21 mouse cellular contexts compared by ENCODE assay signal in the genomic region with DNA sequence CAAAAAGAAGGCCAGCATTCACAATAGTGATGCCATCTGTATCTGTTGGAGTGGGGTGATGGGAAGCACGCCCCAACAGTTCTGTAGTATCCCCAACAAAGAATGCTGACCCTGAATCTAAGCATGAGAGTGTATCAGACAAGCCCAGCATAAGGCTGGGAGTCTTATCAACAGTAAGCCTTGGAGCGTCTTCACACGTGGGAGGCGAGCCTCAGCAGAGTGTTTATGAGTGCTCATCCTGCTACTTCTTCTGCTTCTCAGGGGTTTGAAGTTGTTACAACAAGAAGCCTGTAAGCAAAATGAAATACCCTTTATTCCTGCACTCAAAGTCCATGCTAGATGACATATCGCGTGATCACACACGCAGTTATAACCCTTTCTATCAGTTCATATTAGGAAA.
"Had no signal": no experiment of that assay in that cellular context is flagged by ENCODE, and none has a peak within 500 bp of the region (broad histone marks: within the 10 kb centered on the region; RNA-seq: fewer than 3 reads in every experiment).

No protein-coding gene starts in this region.

- DNase-seq: kidney, adult 18-20 months; kidney, adult 9 months; kidney, postnatal 14 days; kidney, postnatal 4 days; layer of hippocampus, postnatal 36 days; liver, postnatal 0 days; lung, embryonic 14.5 days; right cerebral cortex, postnatal 4 days; thymus, adult 18-20 months; thymus, postnatal 36 days had no signal

- H3K4me3 ChIP-seq: limb, embryonic 12.5 days; limb, embryonic 15.5 days; midbrain, embryonic 10.5 days; midbrain, embryonic 13.5 days; myocyte; neural tube, embryonic 13.5 days; stomach, embryonic 15.5 days had no signal

- ATAC-seq: intestine, embryonic 16.5 days; liver, postnatal 0 days; lung, postnatal 0 days; midbrain, embryonic 13.5 days; midbrain, embryonic 16.5 days had no signal

- H3K27ac ChIP-seq: limb, embryonic 12.5 days; limb, embryonic 15.5 days; liver, embryonic 14.5 days; midbrain, embryonic 10.5 days; midbrain, embryonic 13.5 days; neural tube, embryonic 13.5 days; stomach, embryonic 15.5 days had no signal
